Mouse (Mus musculus) kidney, postnatal 0 days (tissue): ENCODE measurements at regions not wholly inside any gene's neighbourhood (a gene's known extent, or its start where the extent isn't known, plus 50 kb on each side); places are given as distances from the start of the nearest gene placed in this dataset.

Experiments used
- ATAC-seq: fragments of 200-750 bp; cut with Nextera tagmentation; replicated peaks from 2 replicates; pipeline ENCODE4 v1.8.0; 2017; ENCODE audit warnings: low read depth, moderate number of reproducible peaks, moderate TSS enrichment, moderate library complexity; ENCODE audit not compliant: low FRiP score
- DNase-seq: peaks from one replicate; pipeline ENCODE4 v3.0.0-alpha.2; 2016; ENCODE audit warnings: low spot score
- H3K27ac ChIP-seq: fragments of 300-500 bp; sonication (generic); 2 replicates; pipeline ENCODE4 v1.5.1; 2014; ENCODE audit warnings: mild to moderate bottlenecking
- H3K27me3 ChIP-seq: fragments of 300-500 bp; sonication (generic); 2 replicates; pipeline ENCODE4 v1.6.1; 2014; ENCODE audit warnings: low read length, mixed read lengths; ENCODE audit not compliant: insufficient read depth
- H3K36me3 ChIP-seq: fragments of 300-500 bp; sonication (generic); 2 replicates; pipeline ENCODE4 v1.6.1; 2014; ENCODE audit warnings: low read length, mixed read lengths; ENCODE audit not compliant: insufficient read depth
- H3K4me1 ChIP-seq: fragments of 300-500 bp; sonication (generic); replicated peaks from 2 replicates; pipeline ENCODE4 v1.6.1; 2014; ENCODE audit warnings: antibody characterized with exemption, low read length, mixed read lengths; ENCODE audit not compliant: insufficient read depth
- H3K4me2 ChIP-seq: fragments of 300-500 bp; sonication (generic); 2 replicates; pipeline ENCODE4 v1.6.1; 2014; ENCODE audit warnings: mild to moderate bottlenecking, low read length, moderate library complexity, mixed read lengths
- H3K4me3 ChIP-seq: fragments of 300-500 bp; sonication (generic); replicated peaks from 2 replicates; pipeline ENCODE4 v1.5.1; 2014; ENCODE audit warnings: low read depth, low read length
- H3K9ac ChIP-seq: fragments of 300-500 bp; sonication (generic); 2 replicates; pipeline ENCODE4 v1.6.1; 2014; ENCODE audit warnings: low read depth, low read length
- H3K9me3 ChIP-seq: fragments of 300-500 bp; sonication (generic); replicated peaks from 2 replicates; pipeline ENCODE4 v1.6.1; 2016; ENCODE audit warnings: low read length, inconsistent platforms, mixed read lengths
- CTCF ChIP-seq: IDR thresholded peaks from 2 replicates; pipeline ENCODE4 v1.5.1; 2016; ENCODE audit warnings: antibody characterized with exemption, low read depth, mild to moderate bottlenecking, moderate library complexity
- WGBS: fragments of 180-500 bp; shearing (Covaris S2); extraction: QIAGEN DNeasy Blood & Tissue Kit; methylation state at CpG from one replicate; pipeline ENCODE4 v1.1.7; 2014; 5-methylcytosine and 5-hydroxymethylcytosine counted together

- H3K36me3 ChIP-seq = no peaks in the 10 kb centered on the region
- H3K9me3 ChIP-seq = no peaks in the 10 kb centered on the region
- no peak overlapping the region for H3K9ac ChIP-seq
- H3K27ac ChIP-seq = no peak overlapping the region
- 0 out of 2 replicates have a peak, but pooled peaks cover 1% of the 10 kb centered on the region for H3K4me1 ChIP-seq
- no peak for TF ChIP-seq CTCF
- no peak for ATAC-seq
- H3K4me2 ChIP-seq = no peak overlapping the region
- no peak overlapping the region for H3K4me3 ChIP-seq
- 96% methylated on average over 2 of the region's 2 CpGs for WGBS
- no peaks in the 10 kb centered on the region for H3K27me3 ChIP-seq
- no peak for DNase-seq
Measured at GRCm38 (mm10) chr1:51535414-51535813, 57.2 kb upstream of the Nabp1 start.

DNA sequence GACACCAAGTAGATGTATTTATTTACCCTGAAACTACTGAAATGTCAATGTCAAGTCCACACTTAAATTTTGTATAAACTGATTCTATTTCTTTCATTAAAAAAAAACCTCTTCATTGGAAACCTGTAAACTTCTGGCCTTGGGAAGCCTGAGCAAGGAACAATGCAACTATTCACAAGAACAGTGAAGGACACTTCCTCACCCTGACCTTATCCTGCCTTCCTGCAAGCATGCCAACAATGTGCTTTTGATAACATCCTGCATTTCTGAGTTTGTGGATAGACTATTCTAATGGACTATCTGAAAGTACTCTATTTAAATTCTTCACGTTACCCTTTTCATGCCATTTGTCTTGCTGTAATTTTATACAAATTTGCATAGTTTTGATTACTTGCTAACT, 53.1 kb upstream of the Nabp1 start:
- Histone ChIP-seq H3K9ac (no peak overlapping the region), H3K4me3 (no peak overlapping the region), H3K4me1 (0 out of 2 replicates have a peak, but pooled peaks cover 9% of the 10 kb centered on the region), H3K36me3 (no peaks in the 10 kb centered on the region), H3K27me3 (no peaks in the 10 kb centered on the region), H3K9me3 (no peaks in the 10 kb centered on the region), H3K4me2 (no peak overlapping the region), H3K27ac (0 out of 2 replicates have a peak overlapping the region, but pooled peaks have one; percentile 5)
- DNase-seq = peak; percentile 23
- TF ChIP-seq CTCF = no peak
- no peak for ATAC-seq
- 55% methylated on average over 1 of the region's 1 CpGs for WGBS

DNA sequence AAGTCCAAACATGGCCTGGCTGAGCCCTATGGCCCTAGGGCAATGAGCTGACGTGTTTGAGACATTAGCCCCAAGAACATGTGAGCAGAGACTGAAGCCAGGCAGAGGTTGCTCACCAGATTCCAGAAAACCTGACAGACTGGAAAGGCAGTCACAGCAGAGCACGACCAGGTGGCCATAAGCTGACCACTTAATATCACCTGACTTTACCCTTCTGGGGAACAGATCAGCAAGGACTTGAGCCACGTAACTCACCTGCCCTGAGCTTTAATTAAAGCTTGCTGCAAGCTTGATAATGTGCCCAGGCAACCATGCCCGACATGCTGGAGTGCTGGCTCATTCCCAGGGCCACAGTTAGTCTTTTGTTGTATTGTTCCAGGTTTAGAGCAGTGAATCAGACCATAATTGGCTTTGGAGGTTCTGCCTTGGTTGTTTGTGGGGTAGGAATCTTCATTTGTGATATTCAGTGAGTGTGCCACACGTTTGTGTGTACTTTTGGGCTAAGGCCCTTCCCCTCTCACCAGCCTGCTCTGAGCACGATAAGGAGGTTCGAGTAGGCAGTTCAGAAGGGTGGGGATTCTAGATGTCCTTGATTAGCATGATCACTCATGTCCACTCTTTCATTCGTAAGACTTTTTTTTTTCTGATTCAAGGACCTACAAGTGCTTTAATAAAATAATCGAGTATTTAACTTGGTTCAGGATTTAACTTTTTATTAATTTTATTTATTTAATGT, 52.1 kb upstream of the Nabp1 start:
- Histone ChIP-seq H3K9ac (no peak overlapping the region), H3K4me3 (no peak overlapping the region), H3K27me3 (no peaks in the 10 kb centered on the region), H3K4me1 (0 out of 2 replicates have a peak, but pooled peaks cover 9% of the 10 kb centered on the region), H3K4me2 (no peak overlapping the region), H3K36me3 (no peaks in the 10 kb centered on the region), H3K9me3 (no peaks in the 10 kb centered on the region), H3K27ac (peak overlapping the region; percentile 33)
- peak; percentile 93 for ATAC-seq
- peak; percentile 61 for DNase-seq
- TF ChIP-seq CTCF = no peak
- 64% methylated on average over 9 of the region's 9 CpGs for WGBS

- Histone ChIP-seq H3K27ac (peak overlapping the region; percentile 33), H3K4me2 (no peak overlapping the region), H3K4me3 (no peak overlapping the region), H3K36me3 (no peaks in the 10 kb centered on the region), H3K27me3 (no peaks in the 10 kb centered on the region), H3K4me1 (0 out of 2 replicates have a peak, but pooled peaks cover 9% of the 10 kb centered on the region), H3K9ac (no peak overlapping the region), H3K9me3 (no peaks in the 10 kb centered on the region)
- DNase-seq (peak; percentile 51), ATAC-seq (no peak)
- WGBS = 28% methylated on average over 5 of the region's 5 CpGs
- TF ChIP-seq CTCF = no peak
Measured at GRCm38 (mm10) chr1:51529653-51530052, 51.4 kb upstream of the Nabp1 start.

DNA sequence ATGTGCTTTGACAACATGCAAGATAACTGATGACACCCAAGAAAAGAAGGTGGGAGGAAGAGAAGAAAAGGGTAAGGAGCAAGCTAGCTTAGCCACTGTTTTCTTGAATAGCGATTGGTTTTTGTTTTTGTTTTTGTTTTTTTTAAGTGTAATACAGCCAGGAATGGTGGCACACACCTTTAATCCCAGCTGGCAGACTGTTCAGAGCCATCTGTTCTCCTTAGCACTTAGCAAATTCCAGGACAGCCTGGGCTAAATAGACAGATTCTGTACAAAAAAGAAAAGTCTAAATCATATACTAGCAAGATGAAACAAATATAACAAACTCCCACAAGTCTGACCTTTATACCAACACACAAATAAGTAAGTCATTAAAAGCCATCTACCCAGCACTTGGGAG, 50.4 kb upstream of the Nabp1 start:
- no peak overlapping the region for H3K4me3 ChIP-seq
- no peak for ATAC-seq
- no peaks in the 10 kb centered on the region for H3K27me3 ChIP-seq
- TF ChIP-seq CTCF = no peak
- no peak overlapping the region for H3K9ac ChIP-seq
- no peak for DNase-seq
- 0 out of 2 replicates have a peak, but pooled peaks cover 9% of the 10 kb centered on the region for H3K4me1 ChIP-seq
- H3K9me3 ChIP-seq = no peaks in the 10 kb centered on the region
- H3K4me2 ChIP-seq = no peak overlapping the region
- H3K36me3 ChIP-seq = no peaks in the 10 kb centered on the region
- H3K27ac ChIP-seq = no peak overlapping the region
- 65% methylated on average over 1 of the region's 1 CpGs for WGBS
